Mouse (Mus musculus): Measurements from ENCODE around the gene Nrf1. TPM values are rescaled to one million over a fixed set of nuclear protein-coding genes. Genes with fewer than 3 reads are reported as not detected.

Gene Nrf1
- polyA plus RNA-seq, 1 experiment, result 26.2 TPM

DNA sequence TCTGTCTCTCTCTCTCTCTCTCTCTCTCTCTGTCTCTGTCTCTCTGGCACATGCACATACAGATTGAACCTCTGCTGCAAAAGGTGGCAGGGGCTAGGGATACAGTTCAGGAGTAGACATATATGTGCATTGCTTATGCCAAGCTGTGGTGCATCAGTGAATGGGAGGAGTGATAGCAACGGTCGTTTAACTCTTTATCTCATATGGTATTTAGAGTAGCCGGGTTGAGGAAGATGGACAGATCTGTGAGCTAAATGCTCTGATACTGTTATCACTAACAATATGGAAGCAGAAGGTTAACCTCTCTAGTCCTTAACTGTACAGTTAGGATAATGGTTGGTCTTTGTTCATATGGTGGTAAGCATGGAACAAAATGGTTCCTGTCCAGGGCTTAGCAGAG, 84.6 kb downstream of the Nrf1 start:
- Histone ChIP-seq H3K4me3 (ENCODE audit: insufficient read depth, low read length) (no peak overlapping the region), H3K4me1 (ENCODE audit: control insufficient read depth, insufficient read depth, low read length) (no peaks in the 10 kb centered on the region), H3K27ac (ENCODE audit: insufficient read depth, low read length) (no peak overlapping the region)
- TF ChIP-seq POLR2A (IDR thresholded peaks at IDR 0.05; ENCODE audit: extremely low read depth, insufficient read depth, low read length) (no peak), CTCF (IDR thresholded peaks at IDR 0.05; ENCODE audit: extremely low read depth, insufficient read depth, low read length) (no peak)

- Histone ChIP-seq H3K4me1 (ENCODE audit: control insufficient read depth, insufficient read depth, low read length) (no peaks in the 10 kb centered on the region), H3K4me3 (ENCODE audit: insufficient read depth, low read length) (no peak overlapping the region), H3K27ac (ENCODE audit: insufficient read depth, low read length) (no peak overlapping the region)
- no peak for TF ChIP-seq CTCF (IDR thresholded peaks at IDR 0.05; ENCODE audit: extremely low read depth, insufficient read depth, low read length)
- no peak for TF ChIP-seq POLR2A (IDR thresholded peaks at IDR 0.05; ENCODE audit: extremely low read depth, insufficient read depth, low read length)
These were observed 87.8 kb downstream of the Nrf1 start for GRCm38 (mm10) chr6:30135590-30135989.

- TF ChIP-seq POLR2A (IDR thresholded peaks at IDR 0.05; ENCODE audit: extremely low read depth, insufficient read depth, low read length), result no peak
- TF ChIP-seq CTCF (IDR thresholded peaks at IDR 0.05; ENCODE audit: extremely low read depth, insufficient read depth, low read length), result no peak
- H3K4me3 ChIP-seq (ENCODE audit: insufficient read depth, low read length), result no peak overlapping the region
- H3K4me1 ChIP-seq (ENCODE audit: control insufficient read depth, insufficient read depth, low read length), result no peaks in the 10 kb centered on the region
- no peak overlapping the region for H3K27ac ChIP-seq (ENCODE audit: insufficient read depth, low read length)
These were observed 89.4 kb downstream of the Nrf1 start for GRCm38 (mm10) chr6:30137227-30137626.

DNA sequence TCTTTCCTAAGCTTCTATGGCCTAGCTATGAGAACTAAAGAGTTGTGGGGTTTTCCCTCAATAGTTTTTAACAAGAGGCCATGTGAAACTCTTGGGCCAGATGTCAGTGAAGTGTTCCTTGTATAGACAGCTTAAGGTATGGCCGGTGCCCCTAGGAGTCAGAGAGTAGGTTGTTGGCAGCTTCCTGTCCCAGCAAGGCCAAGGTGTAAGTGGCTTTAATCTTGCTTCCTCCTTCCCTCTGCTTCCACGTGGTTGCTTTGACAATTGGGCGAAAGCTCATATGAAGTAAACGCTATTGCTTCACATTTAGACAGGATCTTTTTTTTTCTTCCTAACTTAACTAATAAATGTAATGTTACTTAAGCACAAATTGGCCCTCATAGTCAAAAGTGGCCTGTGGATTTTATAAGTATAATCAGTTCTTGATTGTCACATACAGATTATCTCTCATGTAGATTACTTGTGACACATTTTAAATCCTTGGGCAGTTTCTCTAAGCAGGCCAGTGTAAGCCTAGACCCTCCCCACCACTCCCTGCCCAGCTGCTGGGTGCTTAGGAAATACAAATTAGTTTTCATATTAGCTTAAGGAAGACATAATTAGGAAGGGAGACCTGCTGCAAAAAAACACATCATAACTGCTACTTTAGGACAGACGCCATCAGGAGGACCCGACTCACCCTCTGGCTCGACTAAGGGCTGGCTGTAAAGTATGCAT, 91.7 kb downstream of the Nrf1 start:
- Histone ChIP-seq H3K4me3 (ENCODE audit: insufficient read depth, low read length) (no peak overlapping the region), H3K27ac (ENCODE audit: insufficient read depth, low read length) (no peak overlapping the region), H3K4me1 (ENCODE audit: control insufficient read depth, insufficient read depth, low read length) (no peaks in the 10 kb centered on the region)
- TF ChIP-seq POLR2A (IDR thresholded peaks at IDR 0.05; ENCODE audit: extremely low read depth, insufficient read depth, low read length) (no peak), CTCF (IDR thresholded peaks at IDR 0.05; ENCODE audit: extremely low read depth, insufficient read depth, low read length) (no peak)

DNA sequence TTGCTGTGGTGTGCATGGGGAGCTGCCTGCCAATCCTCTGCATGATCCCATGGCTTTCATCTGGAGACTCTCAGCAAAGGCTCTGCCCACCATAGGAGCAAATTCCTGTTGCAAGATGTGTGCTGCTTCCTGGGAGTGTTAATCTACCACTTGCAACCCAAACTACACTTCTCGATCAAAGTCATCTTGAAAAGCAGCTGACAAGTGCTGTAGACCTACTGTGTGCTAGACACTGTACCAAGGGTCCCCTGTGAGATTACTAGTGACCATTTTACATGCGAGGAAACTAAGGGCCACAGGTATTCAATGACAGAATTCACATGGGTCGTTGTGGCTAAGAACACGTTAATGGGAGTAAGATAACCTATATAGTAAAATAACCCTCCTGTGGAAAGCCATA, 95.5 kb downstream of the Nrf1 start:
- Histone ChIP-seq H3K4me1 (ENCODE audit: control insufficient read depth, insufficient read depth, low read length) (no peaks in the 10 kb centered on the region), H3K27ac (ENCODE audit: insufficient read depth, low read length) (no peak overlapping the region), H3K4me3 (ENCODE audit: insufficient read depth, low read length) (no peak overlapping the region)
- TF ChIP-seq POLR2A (IDR thresholded peaks at IDR 0.05; ENCODE audit: extremely low read depth, insufficient read depth, low read length), result no peak
- TF ChIP-seq CTCF (IDR thresholded peaks at IDR 0.05; ENCODE audit: extremely low read depth, insufficient read depth, low read length), result no peak

GRCm38 (mm10) chr6:30147058-30147457, 99.3 kb downstream of the Nrf1 start:
- no peaks in the 10 kb centered on the region for H3K4me1 ChIP-seq (ENCODE audit: control insufficient read depth, insufficient read depth, low read length)

DNA sequence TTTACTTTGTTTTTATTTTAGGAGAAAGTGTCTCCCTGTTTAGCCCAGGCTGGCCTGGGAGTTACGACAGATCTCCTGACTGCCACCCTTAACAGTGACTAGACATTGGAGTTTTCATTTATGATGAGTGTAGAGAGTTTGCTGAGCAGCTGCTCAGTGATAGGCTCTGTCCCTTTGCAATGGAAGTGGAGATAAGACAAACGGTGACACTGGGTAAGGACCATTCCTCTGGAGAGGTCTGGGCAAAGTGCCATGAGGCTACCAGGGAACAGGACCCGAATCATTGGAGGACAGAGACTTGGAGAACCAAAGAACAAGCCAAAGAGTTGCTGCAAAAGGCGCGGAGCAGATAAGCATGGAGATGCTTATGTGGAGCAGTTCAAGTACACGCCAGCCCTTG, 100.0 kb downstream of the Nrf1 start:
- no peaks in the 10 kb centered on the region for H3K4me1 ChIP-seq (ENCODE audit: control insufficient read depth, insufficient read depth, low read length)
- TF ChIP-seq POLR2A (IDR thresholded peaks at IDR 0.05; ENCODE audit: extremely low read depth, insufficient read depth, low read length), result no peak
- no peak for TF ChIP-seq CTCF (IDR thresholded peaks at IDR 0.05; ENCODE audit: extremely low read depth, insufficient read depth, low read length)
- H3K27ac ChIP-seq (ENCODE audit: insufficient read depth, low read length), result no peak overlapping the region
- no peak overlapping the region for H3K4me3 ChIP-seq (ENCODE audit: insufficient read depth, low read length)

More at GRCm38 (mm10) chr6:30147058-30147457, 99.3 kb downstream of the Nrf1 start:
- H3K27ac ChIP-seq (ENCODE audit: insufficient read depth, low read length), result no peak overlapping the region
- no peak for TF ChIP-seq CTCF (IDR thresholded peaks at IDR 0.05; ENCODE audit: extremely low read depth, insufficient read depth, low read length)
- TF ChIP-seq POLR2A (IDR thresholded peaks at IDR 0.05; ENCODE audit: extremely low read depth, insufficient read depth, low read length), result no peak
- no peak overlapping the region for H3K4me3 ChIP-seq (ENCODE audit: insufficient read depth, low read length)

DNA sequence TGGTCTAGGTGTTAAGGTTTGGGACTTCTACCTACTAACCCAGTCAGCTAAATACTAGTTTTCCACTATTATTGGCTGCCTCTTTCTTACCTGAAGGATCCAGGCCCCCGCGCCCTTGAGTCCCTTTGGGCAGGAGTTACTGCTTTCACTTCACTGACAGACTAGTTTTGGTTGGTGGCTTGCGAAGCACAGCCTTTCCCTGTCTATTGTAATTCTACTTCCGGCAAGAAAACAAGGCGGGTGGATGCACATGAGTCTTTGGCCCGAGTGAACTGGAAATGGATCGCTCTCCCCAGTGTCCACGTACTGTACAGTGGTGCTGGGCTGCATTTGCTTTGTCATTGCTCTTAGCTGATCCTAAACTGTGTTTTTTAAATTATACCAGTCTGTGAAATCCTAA, 102.7 kb downstream of the Nrf1 start:
- H3K4me1 ChIP-seq (ENCODE audit: control insufficient read depth, insufficient read depth, low read length), result no peaks in the 10 kb centered on the region
- H3K4me3 ChIP-seq (ENCODE audit: insufficient read depth, low read length), result no peak overlapping the region
- H3K27ac ChIP-seq (ENCODE audit: insufficient read depth, low read length), result no peak overlapping the region
- no peak for TF ChIP-seq POLR2A (IDR thresholded peaks at IDR 0.05; ENCODE audit: extremely low read depth, insufficient read depth, low read length)
- no peak for TF ChIP-seq CTCF (IDR thresholded peaks at IDR 0.05; ENCODE audit: extremely low read depth, insufficient read depth, low read length)

DNA sequence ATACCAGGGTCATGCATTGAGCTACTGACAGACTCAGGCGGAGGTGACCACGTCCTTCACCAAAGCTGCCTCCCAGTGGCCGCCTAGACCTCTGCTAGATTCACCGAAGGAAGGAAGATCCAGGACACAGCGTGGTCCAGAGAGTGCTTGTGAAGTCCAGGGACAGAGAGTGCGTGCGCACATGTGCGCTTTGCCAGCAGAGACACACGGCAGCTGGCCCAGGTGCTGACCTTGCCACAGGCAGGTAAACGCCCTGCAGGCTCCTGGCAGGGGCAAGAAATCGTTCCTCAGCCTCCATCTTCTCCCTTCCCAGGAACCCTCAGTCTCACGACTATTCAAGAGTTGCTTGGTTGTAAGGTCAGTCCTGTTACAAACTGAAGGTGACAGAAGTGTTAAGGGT, 104.4 kb downstream of the Nrf1 start:
- TF ChIP-seq CTCF (IDR thresholded peaks at IDR 0.05; ENCODE audit: extremely low read depth, insufficient read depth, low read length) (no peak), POLR2A (IDR thresholded peaks at IDR 0.05; ENCODE audit: extremely low read depth, insufficient read depth, low read length) (no peak)
- no peak overlapping the region for H3K27ac ChIP-seq (ENCODE audit: insufficient read depth, low read length)
- H3K4me3 ChIP-seq (ENCODE audit: insufficient read depth, low read length), result no peak overlapping the region
- no peaks in the 10 kb centered on the region for H3K4me1 ChIP-seq (ENCODE audit: control insufficient read depth, insufficient read depth, low read length)

GRCm38 (mm10) chr6:30152649-30153048, 104.9 kb downstream of the Nrf1 start:
- H3K4me1 ChIP-seq (ENCODE audit: control insufficient read depth, insufficient read depth, low read length), result no peaks in the 10 kb centered on the region
- TF ChIP-seq CTCF (IDR thresholded peaks at IDR 0.05; ENCODE audit: extremely low read depth, insufficient read depth, low read length) (no peak), POLR2A (IDR thresholded peaks at IDR 0.05; ENCODE audit: extremely low read depth, insufficient read depth, low read length) (no peak)
- no peak overlapping the region for H3K27ac ChIP-seq (ENCODE audit: insufficient read depth, low read length)
- H3K4me3 ChIP-seq (ENCODE audit: insufficient read depth, low read length), result no peak overlapping the region
